Mouse (Mus musculus) G1E (cell line): ENCODE measurements around the gene Gimap9. TPM values are rescaled to one million over a fixed set of nuclear protein-coding genes. Genes with fewer than 3 reads are reported as not detected.
A peak's percentile ranks its signal among the peaks of the same experiment; 100 is the strongest.

Experiments used
- ATAC-seq: 2 replicates; pipeline ENCODE4 v1.8.0; 2016; ENCODE audit warnings: mild to moderate bottlenecking; ENCODE audit not compliant: insufficient number of reproducible peaks, poor library complexity, low FRiP score, severe bottlenecking; ENCODE audit errors: extremely low read depth
- DNase-seq: peaks from one replicate; pipeline ENCODE4 v3.0.0; 2012; ENCODE audit warnings: low spot score
- H3K27me3 ChIP-seq: 2 replicates; pipeline ENCODE4 v1.6.1; 2012; ENCODE audit warnings: mild to moderate bottlenecking, low read length, inconsistent platforms; ENCODE audit not compliant: insufficient read depth
- H3K36me3 ChIP-seq: replicated peaks from 2 replicates; pipeline ENCODE3; 2012; ENCODE audit warnings: mild to moderate bottlenecking, inconsistent platforms
- H3K4me1 ChIP-seq: 2 replicates; pipeline ENCODE4 v1.6.1; 2012; ENCODE audit warnings: low read depth, low read length, inconsistent platforms, mixed read lengths; ENCODE audit not compliant: insufficient read depth
- H3K4me3 ChIP-seq: 2 replicates; pipeline ENCODE4 v1.5.1; 2012; ENCODE audit warnings: low read depth, mild to moderate bottlenecking, inconsistent platforms, low read length, moderate library complexity, mixed read lengths
- H3K9me3 ChIP-seq: replicated peaks from 2 replicates; pipeline ENCODE4 v1.6.1; 2012; ENCODE audit warnings: inconsistent platforms
- CTCF ChIP-seq: IDR thresholded peaks from 2 replicates; pipeline ENCODE4 v1.5.1; 2012; ENCODE audit warnings: low read depth, low read length, inconsistent platforms, mixed read lengths
- GATA1 ChIP-seq: IDR thresholded peaks from 2 replicates; pipeline ENCODE4 v1.6.1; 2012; ENCODE audit warnings: borderline replicate concordance, low read length, inconsistent platforms, mixed read lengths
- GATA2 ChIP-seq: IDR thresholded peaks from 2 replicates; pipeline ENCODE4 v1.6.1; 2012; ENCODE audit warnings: low read depth, low read length, inconsistent platforms, borderline replicate concordance
- POLR2AphosphoS5 ChIP-seq: IDR thresholded peaks from 2 replicates; pipeline ENCODE4 v1.6.1; 2012; ENCODE audit warnings: low read depth, low read length, inconsistent platforms; ENCODE audit not compliant: insufficient replicate concordance
- TAL1 ChIP-seq: conservative IDR thresholded peaks from 2 replicates; pipeline ENCODE4 v1.6.1; 2012; ENCODE audit warnings: low read depth, low read length, inconsistent platforms, mixed read lengths
- polyA plus RNA-seq: library from polyadenylated mRNA; stranded (reverse); fragments of >175 nt; gene quantifications from 2 replicates; pipeline ENCODE4 v1.2.3, GENCODE M21; 2012
- total RNA-seq, 2 experiments: library from RNA; stranded (forward) in 1 of 2; stranded (reverse) in 1 of 2; fragments of 200-1000 nt in 1 of 2; fragments of >200 nt in 1 of 2; fragmentation: Nextera tagmentation in 1 of 2; gene quantifications; 2 replicates each; pipeline ENCODE4 v1.2.3; 2014 to 2017

Gene Gimap9
- total and polyA plus RNA-seq, 3 experiments, result 0.30 to 25.8 (median 9.9) TPM

GRCm38 (mm10) chr6:48674291-48675058, 1.5 kb upstream of the Gimap9 start:
- H3K36me3 ChIP-seq, result peaks cover 15% of the 10 kb centered on the region
- ATAC-seq (no peak), DNase-seq (no peak)
- peaks cover 11% of the 10 kb centered on the region for H3K4me1 ChIP-seq
- H3K4me3 ChIP-seq, result no peak overlapping the region
- peaks cover 4% of the 10 kb centered on the region; the same call in 1 of the 2 replicates for H3K27me3 ChIP-seq
- no peaks in the 10 kb centered on the region for H3K9me3 ChIP-seq
- TF ChIP-seq GATA2 (no peak), POLR2AphosphoS5 (no peak), GATA1 (no peak), TAL1 (no peak), CTCF (no peak)

GRCm38 (mm10) chr6:48675400-48675930, 464 bp upstream of the Gimap9 start:
- H3K4me3 ChIP-seq, result peak overlapping the region; percentile 69; the same call in 1 of the 2 replicates
- ATAC-seq (no peak), DNase-seq (no peak)
- no peaks in the 10 kb centered on the region for H3K9me3 ChIP-seq
- no peak for TF ChIP-seq GATA1
- no peak for TF ChIP-seq TAL1
- no peak for TF ChIP-seq GATA2
- TF ChIP-seq CTCF, result no peak
- TF ChIP-seq POLR2AphosphoS5, result no peak
- H3K4me1 ChIP-seq, result peaks cover 11% of the 10 kb centered on the region
- peaks cover 4% of the 10 kb centered on the region; the same call in 1 of the 2 replicates for H3K27me3 ChIP-seq
- H3K36me3 ChIP-seq, result peaks cover 20% of the 10 kb centered on the region

GRCm38 (mm10) chr6:48676860-48677415, 1.0 kb downstream of the Gimap9 start:
- DNase-seq, result no peak
- Histone ChIP-seq H3K4me3 (no peak overlapping the region; the same call in 1 of the 2 replicates), H3K36me3 (peaks cover 20% of the 10 kb centered on the region), H3K9me3 (no peaks in the 10 kb centered on the region), H3K27me3 (peaks cover 4% of the 10 kb centered on the region; the same call in 1 of the 2 replicates), H3K4me1 (peaks cover 11% of the 10 kb centered on the region)
- no peak for ATAC-seq
- no peak for TF ChIP-seq GATA2
- TF ChIP-seq POLR2AphosphoS5, result no peak
- no peak for TF ChIP-seq TAL1
- no peak for TF ChIP-seq CTCF
- no peak for TF ChIP-seq GATA1

- no peak for DNase-seq
- no peaks in the 10 kb centered on the region for H3K9me3 ChIP-seq
- ATAC-seq, result no peak
- TF ChIP-seq CTCF (no peak), GATA1 (no peak), POLR2AphosphoS5 (no peak), GATA2 (no peak), TAL1 (no peak)
- no peak overlapping the region for H3K4me3 ChIP-seq
- H3K27me3 ChIP-seq, result no peaks in the 10 kb centered on the region
- H3K36me3 ChIP-seq, result peaks cover 20% of the 10 kb centered on the region
- peaks cover 11% of the 10 kb centered on the region for H3K4me1 ChIP-seq
These were observed 1.8 kb downstream of the Gimap9 start for GRCm38 (mm10) chr6:48677492-48678345.

- no peak for ATAC-seq
- peaks cover 11% of the 10 kb centered on the region for H3K4me1 ChIP-seq
- H3K9me3 ChIP-seq, result no peaks in the 10 kb centered on the region
- H3K4me3 ChIP-seq, result no peak overlapping the region
- H3K27me3 ChIP-seq, result no peaks in the 10 kb centered on the region
- no peak for DNase-seq
- H3K36me3 ChIP-seq, result peaks cover 20% of the 10 kb centered on the region
- no peak for TF ChIP-seq TAL1
- no peak for TF ChIP-seq GATA2
- TF ChIP-seq POLR2AphosphoS5, result no peak
- TF ChIP-seq CTCF, result no peak
- no peak for TF ChIP-seq GATA1
These were observed 2.5 kb downstream of the Gimap9 start for GRCm38 (mm10) chr6:48678391-48678790.

- Histone ChIP-seq H3K27me3 (no peaks in the 10 kb centered on the region), H3K9me3 (no peaks in the 10 kb centered on the region), H3K4me1 (peaks cover 11% of the 10 kb centered on the region), H3K36me3 (peaks cover 20% of the 10 kb centered on the region), H3K4me3 (no peak overlapping the region)
- DNase-seq (no peak), ATAC-seq (no peak)
- TF ChIP-seq TAL1 (no peak), GATA1 (no peak), GATA2 (no peak), POLR2AphosphoS5 (no peak), CTCF (no peak)
These were observed 3.8 kb downstream of the Gimap9 start for GRCm38 (mm10) chr6:48679701-48680100.
